8 mouse cellular contexts compared by ENCODE assay signal in the genomic region with DNA sequence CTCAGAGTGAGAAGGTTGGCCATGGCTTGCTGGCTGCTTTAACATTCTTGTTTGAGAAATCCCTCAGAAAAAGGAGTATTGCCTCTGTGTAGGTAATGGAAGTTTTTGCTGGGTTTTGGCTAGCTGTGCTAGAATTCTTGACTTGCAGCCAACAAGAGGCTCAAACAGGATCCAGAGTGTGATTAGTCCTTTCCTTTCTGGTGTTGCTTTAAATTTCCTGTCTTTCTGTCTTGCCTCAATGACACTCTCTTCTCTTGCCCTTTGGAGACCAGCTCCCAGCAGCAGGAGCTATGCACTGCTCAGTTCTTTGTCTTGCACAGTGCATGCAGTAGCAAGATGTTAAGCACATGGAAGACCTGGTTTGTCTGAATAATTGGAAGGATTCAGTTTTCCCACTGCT.
A peak's percentile ranks its signal among the peaks of the same experiment; 100 is the strongest.
DNase-seq lines count a peak whose midpoint lies in the region; ATAC-seq lines count a peak whose summit lies in the region.

No protein-coding gene starts in this region.

- intact Hi-C loops in gastrocnemius, postnatal 14 days (cut with DNase I; ENCODE audit: low total_unique reads) = no loop called here
- intact Hi-C loops in gastrocnemius, postnatal 36 days (cut with DNase I) = no loop called here

- no peak overlapping the region for H3K4me3 ChIP-seq in kidney, embryonic 16.5 days (ENCODE audit: low read length)

- peak; percentile 48 for DNase-seq in adrenal gland, adult 2 months
- no peak for DNase-seq in adrenal gland, adult 18-20 months (ENCODE audit: low spot score in 2 of 2)
- peak; percentile 5 for DNase-seq in urinary bladder, postnatal 14 days (ENCODE audit: low spot score)
- DNase-seq in urinary bladder, adult 18-20 months (ENCODE audit: low spot score in 2 of 2) = no peak
- DNase-seq in gastrocnemius, postnatal 14 days = no peak
- no peak for DNase-seq in gastrocnemius, postnatal 36 days

- H3K9ac ChIP-seq in kidney, embryonic 16.5 days (replicated peaks; ENCODE audit: low read length) = no peak overlapping the region

- H3K27me3 ChIP-seq in kidney, embryonic 16.5 days (ENCODE audit: insufficient read depth, low read length) = no peaks in the 10 kb centered on the region

- H3K36me3 ChIP-seq in kidney, embryonic 16.5 days (ENCODE audit: insufficient read depth, low read length) = peaks cover 5% of the 10 kb centered on the region; the same call in 1 of the 2 replicates

- peaks cover 38% of the 10 kb centered on the region for H3K4me1 ChIP-seq in kidney, embryonic 16.5 days (ENCODE audit: insufficient read depth, low read length)

- no peaks in the 10 kb centered on the region for H3K9me3 ChIP-seq in kidney, embryonic 16.5 days (ENCODE audit: low read length)

- H3K27ac ChIP-seq in kidney, embryonic 16.5 days (ENCODE audit: low read length) = peak overlapping the region; percentile 22; the same call in 1 of the 2 replicates

- no peak for ATAC-seq in kidney, embryonic 16.5 days (ENCODE audit: low FRiP score, low TSS enrichment)
- ATAC-seq in granulocyte monocyte progenitor cell, adult 5-6 weeks (replicated peaks; ENCODE audit: poor library complexity, severe bottlenecking) = no peak

- no peak overlapping the region for H3K4me2 ChIP-seq in kidney, embryonic 16.5 days (replicated peaks; ENCODE audit: low read depth, low read length)

Comparison
In these comparisons a context has a peak if more than half of its experiments do, and no peak if none do; other contexts are left out.
1. DNase-seq: peak in adrenal gland, adult 2 months (single experiment) and urinary bladder, postnatal 14 days (single experiment); none in adrenal gland, adult 18-20 months (0 of 2), urinary bladder, adult 18-20 months (0 of 2), gastrocnemius, postnatal 14 days (single experiment) and gastrocnemius, postnatal 36 days (0 of 2).